Comparison of ENCODE assay signal across 25 mouse cellular contexts in the genomic region with DNA sequence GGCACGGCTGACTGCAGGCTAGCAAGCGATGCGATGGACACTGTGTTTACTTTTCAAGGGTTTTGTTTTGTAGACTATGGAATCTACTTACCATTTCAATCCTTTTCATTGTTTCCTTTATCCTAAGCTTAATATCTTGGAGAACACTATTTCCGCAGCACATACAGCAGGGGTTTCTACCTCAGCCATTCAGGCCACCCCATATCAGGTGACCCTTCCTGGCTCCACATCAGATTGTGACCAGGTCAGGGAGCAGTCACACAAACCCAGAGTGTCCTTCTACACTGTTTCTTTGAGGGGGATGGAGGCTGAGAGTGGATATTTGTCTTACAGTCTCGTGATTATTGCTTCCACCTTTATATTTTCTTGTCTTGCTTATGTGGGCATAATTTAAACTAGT. TPM values are rescaled to one million over a fixed set of nuclear protein-coding genes. Genes with fewer than 3 reads are reported as not detected.
DNase-seq lines count a peak whose midpoint lies in the region; ATAC-seq and TF ChIP-seq lines count a peak whose summit lies in the region.
"Had no signal": no experiment of that assay in that cellular context is flagged by ENCODE, and none has a peak within 500 bp of the region (broad histone marks: within the 10 kb centered on the region; RNA-seq: fewer than 3 reads in every experiment).

No protein-coding gene starts in this region.

- no peak overlapping the region for H3K27ac ChIP-seq in forebrain, postnatal 0 days (ENCODE audit: low read depth, low read length)
- H3K27ac ChIP-seq: forebrain, embryonic 10.5 days; forebrain, embryonic 13.5 days; heart, adult 2 months; hindbrain, embryonic 10.5 days; hindbrain, embryonic 13.5 days; intestine, embryonic 15.5 days; kidney, embryonic 15.5 days had no signal

- 83% methylated on average over 5 of the region's 5 CpGs for WGBS in forebrain, postnatal 0 days

- H3K36me3 ChIP-seq in forebrain, postnatal 0 days (ENCODE audit: insufficient read depth), result no peaks in the 10 kb centered on the region
- H3K36me3 ChIP-seq: forebrain, embryonic 10.5 days; hindbrain, embryonic 10.5 days; hindbrain, embryonic 13.5 days; intestine, embryonic 15.5 days; kidney, embryonic 15.5 days had no signal

- no peak for ATAC-seq in forebrain, postnatal 0 days
- ATAC-seq: CD4-positive, CD25-positive, alpha-beta regulatory T cell, adult 4 months; forebrain, embryonic 13.5 days; forebrain, embryonic 16.5 days; hindbrain, embryonic 16.5 days; intestine, embryonic 15.5 days had no signal

- H3K4me3 ChIP-seq in forebrain, postnatal 0 days (ENCODE audit: low read depth, low read length), result no peak overlapping the region
- H3K4me3 ChIP-seq: forebrain, embryonic 10.5 days; forebrain, embryonic 13.5 days; heart, adult 2 months; hindbrain, embryonic 10.5 days; hindbrain, embryonic 13.5 days; intestine, embryonic 15.5 days; kidney, embryonic 15.5 days had no signal

- no peaks in the 10 kb centered on the region for H3K27me3 ChIP-seq in forebrain, postnatal 0 days (ENCODE audit: insufficient read depth, low read length)
- H3K27me3 ChIP-seq: forebrain, embryonic 13.5 days; hindbrain, embryonic 13.5 days; intestine, embryonic 15.5 days; kidney, embryonic 15.5 days had no signal

- H3K9ac ChIP-seq in forebrain, postnatal 0 days, result no peak overlapping the region
- H3K9ac ChIP-seq: forebrain, embryonic 13.5 days; hindbrain, embryonic 13.5 days; intestine, embryonic 15.5 days; kidney, embryonic 15.5 days had no signal

- peaks cover 4% of the 10 kb centered on the region; the same call in 1 of the 2 replicates for H3K4me1 ChIP-seq in forebrain, postnatal 0 days (ENCODE audit: insufficient read depth)

- peak; percentile 48 for DNase-seq in brain, adult 2 months (ENCODE audit: low read depth, low spot score)
- peak; percentile 55 to 58 for DNase-seq in cerebellum, adult 18-20 months
- peak; percentile 64 for DNase-seq in cerebellum, adult 9-10 months
- DNase-seq in cerebellum, postnatal 25 days, result peak; percentile 39 to 44
- no peak for DNase-seq in forebrain, postnatal 0 days
- no peak for DNase-seq in yolk sac, embryonic 10.5 days (ENCODE audit: low spot score)
- DNase-seq in gastrocnemius, postnatal 10 days, result no peak
- DNase-seq: adrenal gland, adult 2 months; adrenal gland, postnatal 25 days; gastrocnemius, postnatal 36 days; heart, adult 2 months; kidney, adult 11 months; kidney, adult 8-10 months had no signal

- H3K9me3 ChIP-seq in forebrain, postnatal 0 days (ENCODE audit: low read length), result no peaks in the 10 kb centered on the region
- H3K9me3 ChIP-seq: forebrain, embryonic 10.5 days; forebrain, embryonic 13.5 days; hindbrain, embryonic 10.5 days; hindbrain, embryonic 13.5 days; intestine, embryonic 15.5 days; kidney, embryonic 15.5 days had no signal

- no peak for TF ChIP-seq CTCF in forebrain, postnatal 0 days (IDR thresholded peaks at IDR 0.05; ENCODE audit: low read depth)

- H3K4me2 ChIP-seq in forebrain, postnatal 0 days (ENCODE audit: low read depth), result no peak overlapping the region
- H3K4me2 ChIP-seq: forebrain, embryonic 13.5 days; heart, embryonic 11.5 days; hindbrain, embryonic 13.5 days; intestine, embryonic 15.5 days; kidney, embryonic 15.5 days had no signal

RNA-seq across cellular contexts. Expression of gene Nap1l5, which starts 55.8 kb away (rescaled TPM):
- total RNA-seq in forebrain, postnatal 0 days (2014; rRNA removed), result 89.2 and 152 TPM in 2 replicates
- polyA plus RNA-seq in forebrain, postnatal 0 days (2015; fragmentation: Nextera tagmentation; extraction: Ambion mirVana), result 153 and 257 TPM in 2 replicates
- total RNA-seq in gastrocnemius, postnatal 10 days (2021), result under 1 TPM; 0.33 to 0.54 TPM
- total RNA-seq: gastrocnemius, postnatal 36 days; granulocyte monocyte progenitor cell, adult 5-6 weeks; MEL had no signal
- polyA plus RNA-seq: CD4-positive, CD25-positive, alpha-beta regulatory T cell, adult 4 months had no signal

Comparison
In these comparisons a context has a peak if more than half of its experiments do, and no peak if none do; other contexts are left out.
1. DNase-seq: peak in brain, adult 2 months (single experiment), cerebellum, adult 18-20 months (2 of 2), cerebellum, adult 9-10 months (single experiment) and cerebellum, postnatal 25 days (2 of 2); none in forebrain, postnatal 0 days (single experiment), yolk sac, embryonic 10.5 days (single experiment) and gastrocnemius, postnatal 10 days (single experiment).
2. RNA of gene Nap1l5, which starts 55.8 kb away (total RNA-seq): 89.2 to 152 TPM in forebrain, postnatal 0 days; 0.33 to 0.54 TPM in gastrocnemius, postnatal 10 days; every median in the first group is over 10 times any median in the second.